Mouse (Mus musculus): ENCODE results near the gene Sympk. TPM values are rescaled to one million over a fixed set of nuclear protein-coding genes. Genes with fewer than 3 reads are reported as not detected.

Sympk gene
- polyA plus RNA-seq, 1 experiment from 2014 or later = 35.6 TPM

DNA sequence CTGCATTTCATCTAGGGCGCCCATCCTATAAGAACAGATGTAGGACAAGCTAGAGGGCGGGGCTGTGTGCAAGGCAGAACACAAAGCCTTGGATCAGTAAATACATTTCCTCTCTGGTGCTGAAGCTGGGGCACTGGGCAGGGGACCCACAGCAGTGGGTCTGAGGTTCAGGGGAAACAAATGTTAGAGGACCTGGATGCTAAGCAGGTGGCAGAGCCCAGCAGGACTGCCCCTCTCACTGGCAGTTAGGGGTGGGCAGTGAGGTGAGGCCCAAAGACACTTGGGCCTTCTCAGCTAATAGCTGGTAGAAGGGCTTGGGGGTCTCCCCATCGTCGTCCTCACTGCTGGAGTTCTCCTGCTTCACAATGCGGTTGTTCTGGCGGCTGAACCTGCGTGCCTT, 74.6 kb downstream of the Sympk start:
- H3K4me1 ChIP-seq (ENCODE audit: control insufficient read depth, insufficient read depth, low read length) = peaks cover 12% of the 10 kb centered on the region
- no peak for ATAC-seq (ENCODE audit: insufficient read depth, low FRiP score, low TSS enrichment)
- 69% methylated on average over 7 of the region's 7 CpGs for WGBS

DNA sequence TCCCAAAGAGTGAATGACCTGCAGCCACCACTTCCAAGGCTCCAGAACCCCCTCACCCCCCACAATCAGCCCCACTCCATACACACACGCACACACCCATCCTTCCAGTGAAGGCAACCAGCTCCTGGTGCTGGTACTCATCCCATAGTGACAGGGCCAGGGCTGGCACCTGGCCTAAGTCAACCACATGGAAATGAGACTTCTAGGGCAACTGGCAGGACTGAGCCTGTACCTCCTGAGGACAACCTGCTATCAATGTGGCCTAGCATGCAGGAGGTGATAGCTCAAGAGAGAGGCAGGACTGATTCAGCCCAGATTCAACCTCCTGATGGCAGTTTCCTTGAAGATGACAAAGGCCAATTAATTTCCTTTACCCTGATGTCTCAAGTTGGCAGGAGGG, 76.1 kb downstream of the Sympk start:
- WGBS = 81% methylated on average over 1 of the region's 1 CpGs
- H3K9ac ChIP-seq (ENCODE audit: low read length) = no peak overlapping the region
- no peak for ATAC-seq (ENCODE audit: insufficient read depth, low FRiP score, low TSS enrichment)

More for the DNA sequence above, 74.6 kb downstream of the Sympk start:
- H3K9me3 ChIP-seq (ENCODE audit: control insufficient read depth, low read length) = no peaks in the 10 kb centered on the region
- no peak overlapping the region for H3K9ac ChIP-seq (ENCODE audit: low read length)
- H3K4me2 ChIP-seq (ENCODE audit: low read depth) = no peak overlapping the region
- no peak overlapping the region for H3K27ac ChIP-seq (ENCODE audit: low read depth, low read length)
- H3K4me3 ChIP-seq (ENCODE audit: low read depth, low read length) = no peak overlapping the region
- H3K36me3 ChIP-seq (ENCODE audit: control insufficient read depth, insufficient read depth, low read length) = no peaks in the 10 kb centered on the region
- H3K27me3 ChIP-seq (ENCODE audit: control insufficient read depth, insufficient read depth, low read length) = no peaks in the 10 kb centered on the region
- no peak for DNase-seq (ENCODE audit: low spot score)

DNA sequence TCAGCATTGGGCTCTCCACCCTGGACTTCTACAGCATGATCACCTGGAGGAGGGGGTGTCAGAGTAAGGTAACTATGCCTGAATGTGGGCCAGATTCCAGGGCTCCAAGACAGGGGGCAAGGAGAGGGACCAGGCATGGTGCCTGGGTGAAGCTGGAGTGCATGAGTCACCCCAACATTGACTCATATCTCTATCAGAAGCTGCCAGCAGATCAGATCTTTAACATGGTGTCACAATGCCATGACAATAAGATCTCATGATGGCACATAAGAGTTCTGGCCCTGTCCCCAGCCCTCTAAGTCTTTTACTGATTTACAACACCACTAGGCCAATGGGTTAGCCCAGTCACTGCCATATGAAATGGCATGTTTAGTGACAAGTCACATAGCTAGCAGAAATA, 79.6 kb downstream of the Sympk start:
- H3K27me3 ChIP-seq (ENCODE audit: control insufficient read depth, insufficient read depth, low read length) = no peaks in the 10 kb centered on the region
- no peak overlapping the region for H3K4me2 ChIP-seq (ENCODE audit: low read depth)
- no peaks in the 10 kb centered on the region for H3K9me3 ChIP-seq (ENCODE audit: control insufficient read depth, low read length)
- H3K27ac ChIP-seq (ENCODE audit: low read depth, low read length) = no peak overlapping the region
- ATAC-seq (ENCODE audit: insufficient read depth, low FRiP score, low TSS enrichment) (no peak), DNase-seq (ENCODE audit: low spot score) (no peak)
- no peaks in the 10 kb centered on the region for H3K4me1 ChIP-seq (ENCODE audit: control insufficient read depth, insufficient read depth, low read length)
- H3K9ac ChIP-seq (ENCODE audit: low read length) = no peak overlapping the region
- no peaks in the 10 kb centered on the region for H3K36me3 ChIP-seq (ENCODE audit: control insufficient read depth, insufficient read depth, low read length)
- H3K4me3 ChIP-seq (ENCODE audit: low read depth, low read length) = no peak overlapping the region

More for the DNA sequence above, 76.1 kb downstream of the Sympk start:
- H3K27me3 ChIP-seq (ENCODE audit: control insufficient read depth, insufficient read depth, low read length) = no peaks in the 10 kb centered on the region
- H3K4me2 ChIP-seq (ENCODE audit: low read depth) = no peak overlapping the region
- DNase-seq (ENCODE audit: low spot score) = no peak
- peaks cover 12% of the 10 kb centered on the region for H3K4me1 ChIP-seq (ENCODE audit: control insufficient read depth, insufficient read depth, low read length)
- no peak overlapping the region for H3K27ac ChIP-seq (ENCODE audit: low read depth, low read length)
- H3K36me3 ChIP-seq (ENCODE audit: control insufficient read depth, insufficient read depth, low read length) = no peaks in the 10 kb centered on the region
- H3K9me3 ChIP-seq (ENCODE audit: control insufficient read depth, low read length) = no peaks in the 10 kb centered on the region
- no peak overlapping the region for H3K4me3 ChIP-seq (ENCODE audit: low read depth, low read length)

Small RNA genes within 50 kb of the gene (microRNA-seq; reads per million reads assigned to microRNA genes)
- gene Mir3100 = not detected

Other genes with a start within 250 kb of the Sympk start
- gene Psg19, start 225.9 kb upstream of the Sympk start, polyA plus RNA-seq (2014; fragmentation: Nextera tagmentation; extraction: Ambion mirVana) = not detected in 2 replicates
- gene Psg17, start 202.8 kb upstream of the Sympk start, polyA plus RNA-seq (2014; fragmentation: Nextera tagmentation; extraction: Ambion mirVana) = not detected in 2 replicates
- not detected in 2 replicates for gene Mill2, start 184.4 kb upstream of the Sympk start, polyA plus RNA-seq (2014; fragmentation: Nextera tagmentation; extraction: Ambion mirVana)
- gene Pglyrp1, start 153.0 kb upstream of the Sympk start, polyA plus RNA-seq (2014; fragmentation: Nextera tagmentation; extraction: Ambion mirVana) = 1.4 and 2.1 TPM in 2 replicates
- 25.5 and 26.2 TPM in 2 replicates for gene Ccdc61, start 114.0 kb upstream of the Sympk start, polyA plus RNA-seq (2014; fragmentation: Nextera tagmentation; extraction: Ambion mirVana)
- 8.2 and 10.0 TPM in 2 replicates for gene Nova2, start 98.5 kb upstream of the Sympk start, polyA plus RNA-seq (2014; fragmentation: Nextera tagmentation; extraction: Ambion mirVana)
- 0.29 TPM in 1 of 2 replicates, not detected in the other for gene Nanos2, start 37.0 kb upstream of the Sympk start, polyA plus RNA-seq (2014; fragmentation: Nextera tagmentation; extraction: Ambion mirVana)
- 4.4 and 4.7 TPM in 2 replicates for gene Mypop, start 33.1 kb upstream of the Sympk start, polyA plus RNA-seq (2014; fragmentation: Nextera tagmentation; extraction: Ambion mirVana)
- gene Irf2bp1, start 20.3 kb upstream of the Sympk start, polyA plus RNA-seq (2014; fragmentation: Nextera tagmentation; extraction: Ambion mirVana) = 27.2 and 31.4 TPM in 2 replicates
- gene Foxa3, start 839 bp upstream of the Sympk start, polyA plus RNA-seq (2014; fragmentation: Nextera tagmentation; extraction: Ambion mirVana) = not detected in 2 replicates
- gene Rsph6a, start 30.3 kb downstream of the Sympk start, polyA plus RNA-seq (2014; fragmentation: Nextera tagmentation; extraction: Ambion mirVana) = not detected in 2 replicates
- gene Dmwd, start 51.9 kb downstream of the Sympk start, polyA plus RNA-seq (2014; fragmentation: Nextera tagmentation; extraction: Ambion mirVana) = 29.7 and 31.7 TPM in 2 replicates
- gene Dmpk, start 59.5 kb downstream of the Sympk start, polyA plus RNA-seq (2014; fragmentation: Nextera tagmentation; extraction: Ambion mirVana) = 9.4 and 10.2 TPM in 2 replicates
- gene Six5, start 70.2 kb downstream of the Sympk start, polyA plus RNA-seq (2014; fragmentation: Nextera tagmentation; extraction: Ambion mirVana) = 6.3 and 7.4 TPM in 2 replicates
- 1.3 and 1.4 TPM in 2 replicates for gene Gm4969, start 94.0 kb downstream of the Sympk start, polyA plus RNA-seq (2014; fragmentation: Nextera tagmentation; extraction: Ambion mirVana)
- gene Fbxo46, start 95.5 kb downstream of the Sympk start, polyA plus RNA-seq (2014; fragmentation: Nextera tagmentation; extraction: Ambion mirVana) = 10.1 and 10.6 TPM in 2 replicates
- 12.9 and 13.9 TPM in 2 replicates for gene Qpctl, start 124.9 kb downstream of the Sympk start, polyA plus RNA-seq (2014; fragmentation: Nextera tagmentation; extraction: Ambion mirVana)
- 148 and 152 TPM in 2 replicates for gene Snrpd2, start 125.3 kb downstream of the Sympk start, polyA plus RNA-seq (2014; fragmentation: Nextera tagmentation; extraction: Ambion mirVana)
- 0.69 and 0.76 TPM in 2 replicates for gene Gipr, start 141.8 kb downstream of the Sympk start, polyA plus RNA-seq (2014; fragmentation: Nextera tagmentation; extraction: Ambion mirVana)
- gene Eml2, start 152.0 kb downstream of the Sympk start, polyA plus RNA-seq (2014; fragmentation: Nextera tagmentation; extraction: Ambion mirVana) = 1.3 and 2.0 TPM in 2 replicates
- gene Gpr4, start 188.2 kb downstream of the Sympk start, polyA plus RNA-seq (2014; fragmentation: Nextera tagmentation; extraction: Ambion mirVana) = 2.4 and 2.6 TPM in 2 replicates
- 43.7 and 45.9 TPM in 2 replicates for gene Opa3, start 204.0 kb downstream of the Sympk start, polyA plus RNA-seq (2014; fragmentation: Nextera tagmentation; extraction: Ambion mirVana)
- gene Vasp, start 247.4 kb downstream of the Sympk start, polyA plus RNA-seq (2014; fragmentation: Nextera tagmentation; extraction: Ambion mirVana) = 54.6 and 57.6 TPM in 2 replicates